Mouse (Mus musculus) kidney, embryonic 14.5 days (tissue): Measurements from ENCODE around the gene Ergic1. TPM values are rescaled to one million over a fixed set of nuclear protein-coding genes. Genes with fewer than 3 reads are reported as not detected.

Source experiments
- ATAC-seq: fragments of 200-750 bp; cut with Nextera tagmentation; 2 replicates; pipeline ENCODE4 v1.8.0; 2017; ENCODE audit warnings: moderate number of reproducible peaks, mild to moderate bottlenecking, moderate TSS enrichment, moderate library complexity; ENCODE audit not compliant: low FRiP score, low TSS enrichment
- H3K27ac ChIP-seq: fragments of 300-500 bp; sonication (generic); 2 replicates; pipeline ENCODE4 v1.5.1; 2014; ENCODE audit warnings: low read depth, mild to moderate bottlenecking, low read length, moderate library complexity, mixed read lengths
- H3K27me3 ChIP-seq: fragments of 300-500 bp; sonication (generic); 2 replicates; pipeline ENCODE4 v1.6.1; 2014; ENCODE audit warnings: mild to moderate bottlenecking, low read length; ENCODE audit not compliant: control insufficient read depth, insufficient read depth
- H3K36me3 ChIP-seq: fragments of 300-500 bp; sonication (generic); 2 replicates; pipeline ENCODE4 v1.6.1; 2014; ENCODE audit warnings: low read length, mixed read lengths; ENCODE audit not compliant: control insufficient read depth, insufficient read depth
- H3K4me1 ChIP-seq: fragments of 300-500 bp; sonication (generic); 2 replicates; pipeline ENCODE4 v1.6.1; 2014; ENCODE audit warnings: low read length, mixed read lengths; ENCODE audit not compliant: control insufficient read depth, insufficient read depth
- H3K4me2 ChIP-seq: fragments of 300-500 bp; sonication (generic); replicated peaks from 2 replicates; pipeline ENCODE4 v1.6.1; 2014; ENCODE audit warnings: low read depth, mild to moderate bottlenecking, low read length
- H3K4me3 ChIP-seq: fragments of 300-500 bp; sonication (generic); 2 replicates; pipeline ENCODE4 v1.5.1; 2014; ENCODE audit warnings: mild to moderate bottlenecking, low read length
- H3K9ac ChIP-seq: fragments of 300-500 bp; sonication (generic); 2 replicates; pipeline ENCODE4 v1.6.1; 2014; ENCODE audit warnings: low read depth, mild to moderate bottlenecking, low read length, moderate library complexity
- H3K9me3 ChIP-seq: fragments of 300-500 bp; sonication (generic); 2 replicates; pipeline ENCODE4 v1.6.1; 2016; ENCODE audit warnings: low read length; ENCODE audit not compliant: control insufficient read depth
- WGBS: fragments of 180-500 bp; shearing (Covaris S2); extraction: QIAGEN DNeasy Blood & Tissue Kit; methylation state at CpG from one replicate; pipeline ENCODE4 v1.1.7; 2014; 5-methylcytosine and 5-hydroxymethylcytosine counted together
- polyA plus RNA-seq: library from polyadenylated mRNA; unstranded; fragments of >200 nt; fragmentation: Nextera tagmentation; extraction: Ambion mirVana; gene quantifications from 2 replicates; pipeline ENCODE4 v1.2.1, GENCODE M21; 2014

The Ergic1 gene
- polyA plus RNA-seq, 1 experiment from 2014 or later, result 150 TPM

DNA sequence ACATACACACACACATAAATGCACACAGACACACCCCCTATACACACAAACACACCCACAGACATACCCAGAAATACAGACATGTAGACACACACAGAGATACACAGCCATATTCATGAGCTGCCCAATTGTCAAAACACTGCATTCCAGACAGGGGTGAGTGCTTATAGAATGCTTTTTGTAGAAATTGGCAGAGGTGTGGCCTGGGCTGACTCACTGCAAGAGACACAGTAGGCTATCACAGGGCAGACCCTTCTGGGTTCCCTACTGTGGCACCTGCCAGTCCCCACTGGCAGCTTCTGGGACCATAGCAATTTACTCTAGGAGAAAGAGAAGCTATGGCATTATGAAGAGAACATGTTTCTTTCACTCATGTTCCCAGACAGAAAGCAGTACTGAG, 37.0 kb upstream of the Ergic1 start:
- H3K4me2 ChIP-seq, result no peak overlapping the region
- no peaks in the 10 kb centered on the region for H3K9me3 ChIP-seq
- H3K4me3 ChIP-seq, result no peak overlapping the region
- H3K27ac ChIP-seq, result no peak overlapping the region
- H3K36me3 ChIP-seq, result no peaks in the 10 kb centered on the region
- H3K27me3 ChIP-seq, result no peaks in the 10 kb centered on the region
- H3K4me1 ChIP-seq, result no peaks in the 10 kb centered on the region
- no peak overlapping the region for H3K9ac ChIP-seq
- ATAC-seq, result no peak

DNA sequence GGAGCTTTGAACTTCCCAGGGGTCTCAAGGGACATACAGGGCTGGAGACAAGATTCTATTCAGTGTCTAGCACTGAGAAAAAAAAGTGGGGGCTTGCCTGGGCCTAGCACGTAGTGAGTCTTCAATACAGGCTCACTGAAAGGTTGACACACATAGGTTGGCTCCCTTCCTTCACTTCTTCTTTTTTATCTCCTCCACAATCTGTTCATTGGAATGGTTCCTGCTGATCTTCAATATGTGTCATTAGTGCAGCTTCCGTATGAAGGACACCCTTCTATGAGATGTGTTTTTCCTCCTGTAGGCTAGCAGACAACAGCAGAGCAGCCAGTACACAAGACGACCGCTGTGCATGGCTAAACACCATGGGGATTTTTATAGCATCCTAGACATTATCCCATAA, 36.5 kb upstream of the Ergic1 start:
- H3K9me3 ChIP-seq, result no peaks in the 10 kb centered on the region
- no peaks in the 10 kb centered on the region for H3K36me3 ChIP-seq
- H3K4me2 ChIP-seq, result no peak overlapping the region
- no peak overlapping the region for H3K9ac ChIP-seq
- H3K4me3 ChIP-seq, result no peak overlapping the region
- no peaks in the 10 kb centered on the region for H3K4me1 ChIP-seq
- 86% methylated on average over 4 of the region's 4 CpGs for WGBS
- ATAC-seq, result no peak
- H3K27me3 ChIP-seq, result no peaks in the 10 kb centered on the region
- H3K27ac ChIP-seq, result no peak overlapping the region

- H3K9me3 ChIP-seq, result no peaks in the 10 kb centered on the region
- H3K36me3 ChIP-seq, result no peaks in the 10 kb centered on the region
- WGBS, result 74% methylated on average over 7 of the region's 7 CpGs
- H3K4me3 ChIP-seq, result no peak overlapping the region
- no peaks in the 10 kb centered on the region for H3K4me1 ChIP-seq
- H3K9ac ChIP-seq, result no peak overlapping the region
- H3K27me3 ChIP-seq, result no peaks in the 10 kb centered on the region
- no peak for ATAC-seq
- no peak overlapping the region for H3K4me2 ChIP-seq
- no peak overlapping the region for H3K27ac ChIP-seq
Observed at GRCm38 (mm10) chr17:26525316-26525715, 36.0 kb upstream of the Ergic1 start.

GRCm38 (mm10) chr17:26527291-26527690, 34.0 kb upstream of the Ergic1 start:
- 88% methylated on average over 9 of the region's 9 CpGs for WGBS
- Histone ChIP-seq H3K9me3 (no peaks in the 10 kb centered on the region), H3K9ac (no peak overlapping the region), H3K27ac (no peak overlapping the region), H3K4me3 (no peak overlapping the region), H3K27me3 (no peaks in the 10 kb centered on the region), H3K4me2 (no peak overlapping the region), H3K4me1 (0 out of 2 replicates have a peak, but pooled peaks cover 3% of the 10 kb centered on the region), H3K36me3 (no peaks in the 10 kb centered on the region)
- ATAC-seq, result no peak

- 84% methylated on average over 6 of the region's 6 CpGs for WGBS
- Histone ChIP-seq H3K27ac (no peak overlapping the region), H3K36me3 (no peaks in the 10 kb centered on the region), H3K9me3 (no peaks in the 10 kb centered on the region), H3K4me1 (0 out of 2 replicates have a peak, but pooled peaks cover 3% of the 10 kb centered on the region), H3K27me3 (no peaks in the 10 kb centered on the region), H3K4me2 (no peak overlapping the region), H3K4me3 (no peak overlapping the region), H3K9ac (no peak overlapping the region)
- ATAC-seq, result no peak
Observed at GRCm38 (mm10) chr17:26528751-26529150, 32.5 kb upstream of the Ergic1 start.

GRCm38 (mm10) chr17:26529791-26530241, 31.5 kb upstream of the Ergic1 start:
- no peaks in the 10 kb centered on the region for H3K27me3 ChIP-seq
- H3K9me3 ChIP-seq, result no peaks in the 10 kb centered on the region
- WGBS, result 74% methylated on average over 5 of the region's 5 CpGs
- no peak for ATAC-seq
- H3K4me1 ChIP-seq, result 0 out of 2 replicates have a peak, but pooled peaks cover 3% of the 10 kb centered on the region
- no peak overlapping the region for H3K4me3 ChIP-seq
- no peaks in the 10 kb centered on the region for H3K36me3 ChIP-seq
- no peak overlapping the region for H3K27ac ChIP-seq
- H3K9ac ChIP-seq, result no peak overlapping the region
- H3K4me2 ChIP-seq, result no peak overlapping the region

- Histone ChIP-seq H3K9me3 (no peaks in the 10 kb centered on the region), H3K27ac (no peak overlapping the region), H3K4me1 (0 out of 2 replicates have a peak, but pooled peaks cover 3% of the 10 kb centered on the region), H3K9ac (no peak overlapping the region), H3K4me3 (no peak overlapping the region), H3K36me3 (no peaks in the 10 kb centered on the region), H3K4me2 (no peak overlapping the region), H3K27me3 (no peaks in the 10 kb centered on the region)
- no peak for ATAC-seq
- 23% methylated on average over 3 of the region's 3 CpGs for WGBS
Observed at GRCm38 (mm10) chr17:26530590-26531081, 30.7 kb upstream of the Ergic1 start.

GRCm38 (mm10) chr17:26531395-26532027, 29.8 kb upstream of the Ergic1 start:
- Histone ChIP-seq H3K4me1 (0 out of 2 replicates have a peak, but pooled peaks cover 3% of the 10 kb centered on the region), H3K4me3 (no peak overlapping the region), H3K4me2 (no peak overlapping the region), H3K27ac (no peak overlapping the region), H3K9me3 (no peaks in the 10 kb centered on the region), H3K27me3 (no peaks in the 10 kb centered on the region), H3K36me3 (no peaks in the 10 kb centered on the region), H3K9ac (no peak overlapping the region)
- WGBS, result 86% methylated on average over 7 of the region's 7 CpGs
- no peak for ATAC-seq

GRCm38 (mm10) chr17:26532476-26533045, 28.7 kb upstream of the Ergic1 start:
- H3K9ac ChIP-seq, result no peak overlapping the region
- H3K9me3 ChIP-seq, result no peaks in the 10 kb centered on the region
- 58% methylated on average over 4 of the region's 4 CpGs for WGBS
- H3K36me3 ChIP-seq, result no peaks in the 10 kb centered on the region
- H3K4me1 ChIP-seq, result 0 out of 2 replicates have a peak, but pooled peaks cover 3% of the 10 kb centered on the region
- ATAC-seq, result no peak
- no peak overlapping the region for H3K4me2 ChIP-seq
- no peak overlapping the region for H3K27ac ChIP-seq
- H3K4me3 ChIP-seq, result no peak overlapping the region
- H3K27me3 ChIP-seq, result no peaks in the 10 kb centered on the region
